ENCODE assay signal across 29 mouse cellular contexts in genomic region chr9:86328270-86328669, GRCm38 (mm10).
DNase-seq lines count a peak whose midpoint lies in the region; ATAC-seq and TF ChIP-seq lines count a peak whose summit lies in the region.
"Had no signal": no experiment of that assay in that cellular context is flagged by ENCODE, and none has a peak within 500 bp of the region (broad histone marks: within the 10 kb centered on the region; RNA-seq: fewer than 3 reads in every experiment).

No protein-coding gene starts in this region.

- peak; percentile 77 for ATAC-seq in frontal cortex, adult (ENCODE audit: low TSS enrichment)
- ATAC-seq in heart, postnatal 0 days (ENCODE audit: insufficient read depth, low read depth) = no peak
- peak; percentile 31; the same call in 1 of the 2 replicates for ATAC-seq in lung, embryonic 15.5 days (ENCODE audit: borderline replicate concordance, extremely low read depth, low FRiP score, low TSS enrichment)
- ATAC-seq: forebrain, embryonic 14.5 days; midbrain, embryonic 15.5 days; Patski had no signal

- TF ChIP-seq EP300 in heart, postnatal 0 days (IDR thresholded peaks at IDR 0.05; ENCODE audit: low read depth) = no peak

- no peak overlapping the region for H3K9ac ChIP-seq in heart, postnatal 0 days (replicated peaks; ENCODE audit: low read depth, low read length)
- H3K9ac ChIP-seq in lung, embryonic 15.5 days = no peak overlapping the region
- H3K9ac ChIP-seq: embryonic facial prominence, embryonic 13.5 days; heart, embryonic 13.5 days; hindbrain, embryonic 15.5 days; limb, embryonic 15.5 days; liver, embryonic 13.5 days; midbrain, embryonic 15.5 days had no signal

- no peak overlapping the region for H3K27ac ChIP-seq in heart, postnatal 0 days (ENCODE audit: low read depth)
- no peak overlapping the region for H3K27ac ChIP-seq in lung, embryonic 15.5 days
- H3K27ac ChIP-seq: embryonic facial prominence, embryonic 13.5 days; gastrocnemius, adult 2 months; heart, embryonic 13.5 days; hindbrain, embryonic 15.5 days; limb, embryonic 15.5 days; liver, embryonic 13.5 days; midbrain, embryonic 15.5 days had no signal

- no peak for TF ChIP-seq CTCF in heart, postnatal 0 days (IDR thresholded peaks at IDR 0.05; ENCODE audit: low read depth)

- H3K4me1 ChIP-seq in heart, postnatal 0 days (ENCODE audit: control insufficient read depth, insufficient read depth) = no peaks in the 10 kb centered on the region
- H3K4me1 ChIP-seq in lung, embryonic 15.5 days = 0 out of 2 replicates have a peak, but pooled peaks cover 2% of the 10 kb centered on the region
- H3K4me1 ChIP-seq: liver, embryonic 13.5 days; midbrain, embryonic 15.5 days had no signal

- no peaks in the 10 kb centered on the region for H3K9me3 ChIP-seq in heart, postnatal 0 days (replicated peaks; ENCODE audit: control insufficient read depth, low read length)
- H3K9me3 ChIP-seq in lung, embryonic 15.5 days = no peaks in the 10 kb centered on the region
- H3K9me3 ChIP-seq: embryonic facial prominence, embryonic 13.5 days; hindbrain, embryonic 15.5 days; limb, embryonic 15.5 days; liver, embryonic 13.5 days; midbrain, embryonic 15.5 days had no signal

- intact Hi-C loops in heart, postnatal 36 days (cut with DNase I) = no loop called here

- 43% methylated on average over 4 of the region's 4 CpGs for WGBS in heart, postnatal 0 days
- 47% methylated on average over 4 of the region's 4 CpGs for WGBS in lung, embryonic 15.5 days

- H3K27me3 ChIP-seq in heart, postnatal 0 days (ENCODE audit: control insufficient read depth, insufficient read depth, low read length) = no peaks in the 10 kb centered on the region
- no peaks in the 10 kb centered on the region for H3K27me3 ChIP-seq in lung, embryonic 15.5 days
- H3K27me3 ChIP-seq: embryonic facial prominence, embryonic 13.5 days; heart, embryonic 13.5 days; hindbrain, embryonic 15.5 days; limb, embryonic 15.5 days; liver, embryonic 13.5 days; midbrain, embryonic 15.5 days; Patski had no signal

- H3K4me2 ChIP-seq in heart, postnatal 0 days (ENCODE audit: low read depth, low read length) = no peak overlapping the region
- no peak overlapping the region for H3K4me2 ChIP-seq in lung, embryonic 15.5 days
- H3K4me2 ChIP-seq: embryonic facial prominence, embryonic 13.5 days; heart, embryonic 13.5 days; hindbrain, embryonic 15.5 days; limb, embryonic 15.5 days; liver, embryonic 13.5 days; midbrain, embryonic 15.5 days had no signal

- no peaks in the 10 kb centered on the region for H3K36me3 ChIP-seq in heart, postnatal 0 days (replicated peaks; ENCODE audit: control insufficient read depth, insufficient read depth, low read length)
- no peaks in the 10 kb centered on the region for H3K36me3 ChIP-seq in lung, embryonic 15.5 days
- H3K36me3 ChIP-seq: embryonic facial prominence, embryonic 13.5 days; heart, embryonic 13.5 days; hindbrain, embryonic 15.5 days; limb, embryonic 15.5 days; liver, embryonic 13.5 days; midbrain, embryonic 15.5 days had no signal

- no peak for DNase-seq in frontal cortex, postnatal 10 days (ENCODE audit: low spot score in 2 of 2)
- DNase-seq in heart, postnatal 0 days (ENCODE audit: low spot score) = peak; percentile 9
- DNase-seq in heart, postnatal 36 days = no peak
- DNase-seq in lung, adult 18-20 months = no peak
- peak; percentile 32 for DNase-seq in brain, adult 2 months (ENCODE audit: low read depth, low spot score)
- DNase-seq in spleen, postnatal 14 days (ENCODE audit: low spot score in 2 of 2) = no peak
- DNase-seq: adrenal gland, postnatal 10 days; cerebellum, adult 11 months; cerebellum, adult 9-11 months; embryo, embryonic 11 days; gastrocnemius, adult 2 months; gastrocnemius, postnatal 36 days; kidney, adult 18-20 months; kidney, postnatal 4 days; liver, embryonic 13.5 days; lung, adult 2 months; lung, postnatal 36 days; right cerebral cortex, postnatal 4 days; thymus, postnatal 4 days had no signal

- no peak overlapping the region for H3K4me3 ChIP-seq in heart, postnatal 0 days (ENCODE audit: low read depth, low read length)
- H3K4me3 ChIP-seq in lung, embryonic 15.5 days = no peak overlapping the region
- H3K4me3 ChIP-seq: embryonic facial prominence, embryonic 13.5 days; erythroblast, embryonic 14.5 days; gastrocnemius, adult 2 months; heart, embryonic 13.5 days; hindbrain, embryonic 15.5 days; limb, embryonic 15.5 days; liver, embryonic 13.5 days; midbrain, embryonic 15.5 days had no signal

Comparison
In these comparisons a context has a peak if more than half of its experiments do, and no peak if none do; other contexts are left out.
1. DNase-seq: peak in heart, postnatal 0 days (single experiment) and brain, adult 2 months (single experiment); none in frontal cortex, postnatal 10 days (0 of 2), heart, postnatal 36 days (0 of 2), lung, adult 18-20 months (0 of 2) and spleen, postnatal 14 days (0 of 2).